Mouse (Mus musculus): ENCODE results near the gene Cyfip2. TPM values are rescaled to one million over a fixed set of nuclear protein-coding genes. Genes with fewer than 3 reads are reported as not detected.

Cyfip2 gene
- polyA plus RNA-seq, 1 experiment from 2014 or later: 14.7 TPM

Small RNA genes lying within 50 kb of the gene (microRNA-seq; reads per million reads assigned to microRNA genes)
- gene Mir7239: not detected

Other genes with a start within 250 kb of the Cyfip2 start
- gene Nipal4, start 146.4 kb downstream of the Cyfip2 start, polyA plus RNA-seq (2016; fragmentation: Nextera tagmentation; extraction: Ambion mirVana): 0.36 TPM in 2 replicates
- 0.09 and 0.11 TPM in 2 replicates for gene Fndc9, start 77.3 kb downstream of the Cyfip2 start, polyA plus RNA-seq (2016; fragmentation: Nextera tagmentation; extraction: Ambion mirVana)
- gene Itk, start 76.7 kb upstream of the Cyfip2 start, polyA plus RNA-seq (2016; fragmentation: Nextera tagmentation; extraction: Ambion mirVana): not detected in 2 replicates
- not detected in 2 replicates for gene Fam71b, start 83.7 kb upstream of the Cyfip2 start, polyA plus RNA-seq (2016; fragmentation: Nextera tagmentation; extraction: Ambion mirVana)
- 93.7 and 97.6 TPM in 2 replicates for gene Med7, start 124.1 kb upstream of the Cyfip2 start, polyA plus RNA-seq (2016; fragmentation: Nextera tagmentation; extraction: Ambion mirVana)
- 0.13 TPM in 1 of 2 replicates, not detected in the other for gene Havcr2, start 142.1 kb upstream of the Cyfip2 start, polyA plus RNA-seq (2016; fragmentation: Nextera tagmentation; extraction: Ambion mirVana)
- gene Gm12169, start 211.4 kb upstream of the Cyfip2 start, polyA plus RNA-seq (2016; fragmentation: Nextera tagmentation; extraction: Ambion mirVana): not detected in 2 replicates

All from limb, embryonic 10.5 days (tissue).